Mouse (Mus musculus) kidney, postnatal 14 days (tissue): Measurements from ENCODE around the gene Mkrn1.
"Not testable (repeated sequence)": the region's sequence is repeated elsewhere in the genome, so short reads cannot be mapped to it uniquely, and the experiment has no call there.

Experiments
- DNase-seq: peaks from one replicate; pipeline ENCODE4 v3.0.0; 2022; ENCODE audit warnings: mixed read lengths

Mkrn1 gene

DNA sequence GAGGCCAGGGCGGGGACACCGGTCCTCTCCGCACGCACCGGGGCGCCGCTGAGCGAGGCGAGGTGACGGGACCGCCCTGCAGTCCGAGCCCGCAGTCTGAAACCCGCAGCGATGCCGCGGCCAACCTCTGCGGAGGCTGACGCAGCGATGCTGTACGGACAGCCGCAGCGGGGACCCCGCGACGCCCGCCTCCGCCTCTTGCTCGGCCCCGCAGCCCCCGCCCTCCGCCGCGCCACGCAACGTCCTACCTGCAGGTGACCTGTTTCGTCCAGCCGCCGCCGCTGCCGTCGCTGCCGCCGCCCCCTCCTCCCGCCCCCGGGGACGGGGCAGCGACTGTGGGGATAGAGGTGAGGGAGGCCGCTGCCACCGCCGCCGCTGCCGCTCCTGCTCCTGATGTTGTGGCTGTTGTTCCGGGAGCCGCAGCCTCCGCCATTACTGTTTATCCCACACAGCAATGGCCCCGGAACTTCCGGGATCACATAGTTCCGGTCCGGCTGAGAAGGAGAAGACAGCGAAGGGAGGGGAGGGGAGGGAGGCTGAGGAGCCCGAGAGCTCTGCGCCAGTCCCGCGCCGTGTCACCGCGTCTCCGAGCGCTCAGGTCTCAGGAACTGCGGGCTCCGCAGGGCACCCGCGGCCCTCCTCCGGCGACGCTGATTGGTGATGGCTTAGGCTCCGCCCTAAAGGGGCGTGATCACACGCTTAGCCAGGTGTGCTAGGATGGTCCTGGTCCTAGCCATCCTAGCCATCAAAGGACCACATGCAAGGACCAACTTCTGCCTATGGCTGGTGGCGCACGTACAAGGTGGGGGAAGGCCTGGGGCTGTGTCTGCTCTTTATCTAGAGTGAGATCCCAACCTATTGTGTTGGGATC lies at the start of gene Mkrn1:
Gene Mkrn1 (minus strand): TSS at position 612 of the 871 bp plus-strand sequence.
- peak; percentile 85 for DNase-seq

DNA sequence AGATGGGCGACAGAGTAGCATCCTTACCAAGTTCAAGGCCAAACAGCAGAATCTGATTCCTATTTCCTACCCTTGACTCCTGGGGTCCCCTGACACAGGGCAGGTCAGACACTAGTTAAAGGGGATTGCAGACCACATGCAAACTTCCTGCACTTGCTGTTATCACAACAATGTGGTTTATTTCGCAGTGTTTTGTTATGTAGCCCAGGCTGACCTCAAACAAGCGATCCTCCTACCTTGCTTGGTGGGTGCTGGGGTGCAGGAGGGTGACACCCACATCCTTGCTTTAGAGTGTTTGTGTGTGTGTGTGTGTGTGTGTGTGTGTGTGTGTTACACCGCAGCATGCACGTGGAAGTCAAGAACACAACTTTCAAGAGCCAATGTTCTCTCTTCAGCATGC lies 49.2 kb upstream of the Mkrn1 start:
- DNase-seq = no peak

DNA sequence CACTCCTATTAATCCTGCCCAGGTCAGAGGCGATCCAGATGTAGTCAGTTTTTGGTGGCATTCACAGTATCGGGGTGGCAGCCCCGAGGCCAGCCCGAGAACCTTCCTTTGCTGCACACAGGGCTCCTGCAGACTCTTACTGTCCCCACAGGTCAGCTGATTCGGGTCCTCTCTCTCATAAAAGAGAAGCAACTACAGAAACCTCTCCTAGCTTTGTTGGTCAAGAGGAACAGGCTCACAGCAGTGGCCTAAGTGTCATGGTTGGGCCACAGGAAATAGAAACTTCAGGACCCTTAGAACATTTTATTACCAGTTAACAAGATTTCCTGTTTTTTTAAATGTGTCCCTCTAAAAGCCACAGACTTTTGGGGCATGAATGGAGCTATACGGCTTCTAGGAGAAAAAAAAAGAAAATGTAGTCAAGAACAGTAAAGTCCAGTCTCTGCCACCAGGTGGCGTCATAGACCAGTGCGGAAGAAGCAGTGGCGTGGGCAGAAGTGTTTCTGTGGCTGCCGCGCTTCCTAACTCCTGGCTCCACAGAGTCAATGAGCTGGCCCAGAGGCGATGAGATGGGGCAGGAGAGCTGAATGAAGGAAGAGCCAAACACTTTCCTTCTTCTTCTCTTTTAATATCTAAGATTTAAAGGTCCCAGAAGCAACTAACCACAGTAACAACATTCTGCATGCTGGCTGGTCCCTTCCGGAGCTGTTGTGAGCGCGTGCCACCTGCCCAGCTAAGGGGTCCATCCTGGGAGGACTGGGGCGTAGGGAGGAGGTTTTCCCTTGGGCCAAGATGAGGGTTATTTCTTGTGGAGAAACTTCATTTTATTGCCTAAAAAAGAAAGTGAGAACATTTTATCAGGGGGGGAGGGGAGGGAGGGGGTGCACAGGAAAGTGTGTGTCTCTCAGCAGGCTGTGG lies 42.6 kb upstream of the Mkrn1 start:
- peak; percentile 85 for DNase-seq

- no peak for DNase-seq
Measured at GRCm38 (mm10) chr6:39460040-39460439, 39.8 kb upstream of the Mkrn1 start.

GRCm38 (mm10) chr6:39455339-39456160 lies 35.3 kb upstream of the Mkrn1 start:
- no peak for DNase-seq

DNA sequence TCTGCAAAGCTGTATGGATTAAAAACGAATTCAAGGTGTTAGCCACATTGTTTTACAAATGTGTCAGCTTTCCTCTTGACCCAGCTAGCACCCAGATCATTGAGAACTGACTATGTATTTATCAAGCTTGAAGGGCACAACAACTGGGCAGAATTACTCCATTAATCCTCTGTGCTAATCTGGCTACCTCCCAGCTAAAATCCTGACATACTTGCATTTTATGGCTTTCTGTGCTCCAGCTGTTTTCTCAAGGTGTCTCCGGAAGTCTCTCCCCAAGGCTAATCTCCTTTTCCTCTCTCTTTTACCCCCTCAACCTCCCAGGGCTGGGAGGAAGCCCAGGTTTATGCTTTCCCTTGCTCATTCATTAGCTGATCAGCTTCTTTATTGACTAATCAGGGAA lies 34.4 kb upstream of the Mkrn1 start:
- no peak for DNase-seq

DNA sequence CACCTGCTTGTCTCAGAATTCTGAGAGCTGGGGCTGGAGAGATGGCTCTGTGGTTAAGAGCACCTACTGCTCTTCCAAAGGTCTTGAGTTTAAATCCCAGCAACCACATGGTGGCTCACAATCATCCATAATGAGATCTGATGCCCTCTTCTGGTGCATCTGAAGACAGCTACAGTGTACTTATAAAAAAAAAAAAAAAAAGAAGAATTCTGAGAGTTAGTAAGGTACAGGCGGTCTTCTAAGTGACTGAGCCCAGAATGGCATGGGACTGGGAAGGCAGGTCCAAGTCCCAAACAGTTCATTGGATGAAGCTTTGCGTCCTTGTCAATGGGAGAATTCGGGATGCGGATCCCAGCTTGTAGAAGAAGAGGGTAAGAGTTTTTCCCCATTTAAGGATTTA lies 33.3 kb upstream of the Mkrn1 start:
- DNase-seq = no peak

- DNase-seq = no peak
Measured at GRCm38 (mm10) chr6:39451033-39451432, 30.8 kb upstream of the Mkrn1 start.

DNA sequence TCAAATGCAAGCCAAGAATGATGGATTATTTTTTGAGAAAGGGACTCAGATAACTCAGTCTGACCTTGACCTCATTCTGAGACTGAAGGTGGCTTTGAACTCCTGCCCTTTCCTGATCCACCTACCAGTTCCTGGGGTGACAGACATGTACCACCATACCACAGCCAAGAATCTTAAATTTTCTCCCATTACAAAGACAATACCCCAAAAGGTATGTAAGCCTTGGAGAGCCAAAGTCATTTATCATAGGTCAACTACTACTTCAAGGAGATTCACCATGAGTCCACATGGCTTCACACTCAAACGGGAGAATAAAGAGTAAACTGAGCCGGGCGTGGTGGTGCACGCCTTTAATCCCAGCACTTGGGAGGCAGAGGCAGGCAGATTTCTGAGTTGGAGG lies 30.3 kb upstream of the Mkrn1 start:
- no peak for DNase-seq

DNA sequence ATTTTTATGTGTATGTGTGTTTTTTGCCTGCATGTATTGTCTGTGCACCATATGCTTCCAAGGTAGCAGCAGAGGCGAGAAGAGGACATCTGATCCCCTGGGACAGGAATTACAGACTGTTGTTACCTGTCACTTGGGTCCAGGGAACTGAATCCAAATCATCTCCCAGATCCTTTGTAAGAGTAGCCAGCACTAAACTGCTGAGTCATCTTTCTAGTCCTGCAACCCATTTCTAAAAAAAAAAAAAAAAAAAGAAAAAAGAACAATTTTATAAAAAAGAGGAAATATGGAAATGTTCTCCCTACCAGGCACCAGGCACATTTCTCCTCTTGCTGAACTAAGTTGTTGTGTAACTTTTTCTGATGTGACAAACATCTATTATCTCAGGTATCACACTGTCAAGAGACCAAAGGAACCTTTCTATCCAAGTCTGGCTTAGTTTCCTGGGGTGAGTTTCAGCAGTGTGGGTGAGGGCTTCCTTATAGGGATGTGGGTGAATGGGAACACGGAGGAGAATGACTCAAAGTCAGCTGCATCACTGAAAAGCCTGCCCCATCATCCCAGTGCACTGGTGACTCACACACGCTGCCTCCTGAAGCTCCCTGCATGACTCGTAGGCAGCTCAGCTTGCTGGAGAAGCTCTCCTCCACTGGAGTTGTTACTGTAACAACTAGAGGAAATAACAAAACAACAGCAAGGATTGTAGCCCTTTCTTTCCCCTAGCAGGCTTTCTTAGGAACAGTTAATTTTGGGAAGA lies 27.3 kb upstream of the Mkrn1 start:
- DNase-seq = no peak

DNA sequence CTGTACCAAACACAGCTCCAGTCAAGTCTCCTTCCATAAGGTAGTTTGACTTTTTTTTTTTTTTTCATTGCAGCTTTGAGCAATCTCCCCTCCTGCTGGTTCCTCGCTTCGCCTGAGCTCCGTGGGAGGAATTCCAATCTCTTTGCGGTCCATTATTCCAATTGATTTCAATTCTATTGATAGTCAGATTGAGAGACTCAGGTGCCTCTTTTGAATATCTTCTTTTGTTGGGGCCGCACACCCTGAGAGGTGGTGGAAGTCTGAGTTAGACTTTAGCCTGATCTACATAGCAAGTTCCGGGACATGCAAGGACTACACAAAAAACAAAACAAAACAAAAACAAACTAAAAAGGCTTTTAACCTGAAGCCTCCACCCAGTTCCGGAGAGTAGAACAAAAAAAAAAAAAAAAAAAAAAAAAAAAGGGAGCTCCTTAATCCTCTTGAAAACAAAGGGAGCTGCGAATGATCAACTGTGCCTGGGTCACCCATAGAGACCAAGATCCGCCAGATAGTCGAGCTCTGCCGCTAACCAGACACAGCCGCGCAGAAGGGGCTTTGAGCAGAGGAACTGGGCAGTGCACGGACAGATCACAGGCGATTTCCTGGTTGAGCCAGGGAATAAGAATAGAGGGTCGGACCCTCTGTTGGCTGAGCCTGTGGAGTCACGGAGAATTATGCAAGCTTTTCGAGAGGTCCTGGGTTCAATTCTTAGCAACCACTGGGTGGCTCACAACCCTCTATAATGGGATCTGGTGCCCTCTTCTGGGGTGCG lies 25.7 kb upstream of the Mkrn1 start:
- DNase-seq = peak; percentile 6

- no peak for DNase-seq
Measured at GRCm38 (mm10) chr6:39442786-39443287, 22.6 kb upstream of the Mkrn1 start.

GRCm38 (mm10) chr6:39440207-39440606 lies 19.9 kb upstream of the Mkrn1 start:
- no peak for DNase-seq

GRCm38 (mm10) chr6:39437519-39437918 lies 17.3 kb upstream of the Mkrn1 start:
- DNase-seq = not testable (repeated sequence)

DNA sequence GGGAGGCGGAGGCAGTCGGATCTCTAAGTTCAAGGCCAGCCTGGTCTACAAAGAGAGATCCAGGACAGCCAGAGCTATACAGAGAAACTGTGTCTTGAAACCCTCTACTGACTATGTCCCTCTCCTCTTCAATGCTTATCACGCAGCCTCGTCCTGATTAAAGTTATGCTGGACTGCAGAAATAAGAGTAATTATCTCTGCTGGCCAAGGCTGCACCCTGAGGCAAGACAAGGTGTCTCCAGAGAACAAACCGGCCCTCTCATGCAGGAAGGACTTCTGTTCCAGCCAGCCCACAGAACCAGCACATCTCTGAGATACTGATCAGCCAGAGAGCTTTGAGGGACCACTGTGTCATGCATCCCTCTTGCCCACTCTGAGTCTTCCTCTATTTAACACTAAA lies 15.6 kb upstream of the Mkrn1 start:
- DNase-seq = no peak

DNA sequence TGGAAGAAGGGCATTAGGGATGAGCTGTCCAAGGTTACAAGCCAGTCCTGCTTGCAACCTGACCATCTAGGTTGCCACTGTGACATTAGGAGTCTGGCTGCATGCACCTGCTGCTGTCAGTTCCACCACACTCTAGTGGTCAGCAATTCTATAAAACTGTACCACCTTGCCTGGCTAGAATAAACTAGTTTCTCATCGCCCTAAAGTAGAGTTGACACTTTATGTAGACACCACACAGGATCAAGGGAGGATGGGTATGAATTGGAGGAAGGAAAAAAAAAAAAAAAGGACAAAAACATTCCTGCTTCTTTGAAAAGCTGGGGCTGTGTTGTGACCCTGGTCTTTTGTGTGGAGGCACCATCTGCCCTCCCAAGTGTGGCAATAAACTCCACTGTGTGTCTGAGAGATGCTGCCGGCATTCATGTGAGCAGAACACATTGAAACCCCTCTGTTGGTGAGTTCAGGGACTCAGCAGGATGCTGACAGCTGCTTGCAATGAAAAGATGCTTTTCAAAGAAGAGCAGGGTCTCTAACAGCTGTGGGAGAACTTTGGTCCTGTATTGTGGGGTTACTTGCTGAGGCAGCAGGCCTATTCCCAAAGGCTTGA lies 14.7 kb upstream of the Mkrn1 start:
- DNase-seq = no peak

GRCm38 (mm10) chr6:39434111-39434885 lies 14.0 kb upstream of the Mkrn1 start:
- no peak for DNase-seq

DNA sequence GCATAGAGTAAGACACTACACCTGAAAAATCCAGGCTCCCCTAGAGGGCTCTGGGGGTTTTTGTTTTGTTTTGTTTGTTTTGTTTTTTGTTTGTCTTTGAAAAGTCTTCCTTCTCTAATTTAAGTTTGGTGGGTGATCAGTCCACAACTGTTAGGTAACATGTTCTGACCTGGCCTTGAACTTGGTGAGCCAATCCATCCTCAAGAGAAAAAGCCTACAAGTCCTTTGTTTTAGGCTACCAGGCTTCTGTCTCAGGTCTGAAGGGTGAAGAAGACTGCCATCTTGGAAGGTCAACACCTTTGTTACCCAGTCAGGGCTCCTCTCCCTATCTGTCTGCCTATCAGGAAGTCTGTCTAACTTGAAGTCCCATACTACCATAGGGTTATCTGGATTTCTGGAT lies 13.4 kb upstream of the Mkrn1 start:
- no peak for DNase-seq

GRCm38 (mm10) chr6:39433174-39433573 lies 12.9 kb upstream of the Mkrn1 start:
- no peak for DNase-seq

GRCm38 (mm10) chr6:39430722-39431121 lies 10.5 kb upstream of the Mkrn1 start:
- DNase-seq = no peak
